Mouse (Mus musculus): Measurements from ENCODE around the gene Iffo2.

Iffo2 gene

DNA sequence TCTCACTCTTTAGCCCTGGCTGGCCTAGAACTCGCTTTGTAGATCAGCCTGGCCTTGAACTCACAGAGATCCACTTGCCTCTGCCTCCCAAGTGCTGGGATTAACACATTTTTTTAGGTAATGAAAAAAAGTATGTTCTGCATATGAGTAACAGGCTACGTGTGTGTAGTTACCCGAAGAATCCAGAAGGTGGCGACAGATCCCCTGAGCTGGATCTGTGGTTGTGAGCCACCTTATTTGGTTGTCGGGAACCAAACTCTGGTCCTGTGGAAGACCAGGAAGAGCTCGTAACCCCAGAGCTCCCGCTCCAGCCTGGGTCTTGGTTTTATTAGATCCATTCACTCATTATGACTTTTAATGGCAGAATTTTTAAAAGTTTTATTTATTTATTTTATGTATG, 116.6 kb downstream of the Iffo2 start:
- in situ Hi-C loops (cut with MboI; ENCODE audit: low pct_unique_long_range_greater_than_20kb in 1 of 2, low sequenced_read_pairs in 2 of 2, unreplicated experiment in 1 of 2): loop anchor here in 1 of 2 experiments (25.0 kb wide), 1 partner anchor 135 kb away; no protein-coding TSS in a partner anchor

GRCm38 (mm10) chr4:139650086-139650743, 119.9 kb downstream of the Iffo2 start:
- in situ Hi-C loops (cut with MboI; ENCODE audit: low pct_unique_long_range_greater_than_20kb in 1 of 2, low sequenced_read_pairs in 2 of 2, unreplicated experiment in 1 of 2): no loop called here

DNA sequence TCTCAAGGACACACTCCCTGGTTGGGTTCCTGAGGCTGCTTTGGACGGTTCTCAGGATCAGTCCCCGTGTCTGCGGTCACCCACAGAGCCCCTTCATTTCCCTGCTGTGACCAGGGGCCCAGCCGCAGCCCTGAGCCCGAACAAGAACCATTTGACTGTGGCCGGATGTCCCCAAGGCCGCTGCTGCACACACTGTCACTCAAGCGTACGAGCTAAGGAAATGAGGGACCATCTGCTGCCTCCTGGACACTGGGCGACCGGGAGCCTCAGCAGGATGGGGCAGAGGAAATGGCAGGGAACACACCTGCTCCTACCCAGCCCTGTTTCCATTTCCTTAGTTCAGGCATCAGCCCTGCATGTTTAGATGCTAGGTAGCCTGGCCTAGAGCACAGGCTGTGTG, 120.6 kb downstream of the Iffo2 start:
- in situ Hi-C loops (cut with MboI; ENCODE audit: low pct_unique_long_range_greater_than_20kb in 1 of 2, low sequenced_read_pairs in 2 of 2, unreplicated experiment in 1 of 2): no loop called here

- in situ Hi-C loops (cut with MboI; ENCODE audit: low pct_unique_long_range_greater_than_20kb in 1 of 2, low sequenced_read_pairs in 2 of 2, unreplicated experiment in 1 of 2): no loop called here
Measured at GRCm38 (mm10) chr4:139653238-139653637, 122.9 kb downstream of the Iffo2 start, which contains the start of gene Tas1r2. Tas1r2 (plus strand) TSS chr4:139653538.

DNA sequence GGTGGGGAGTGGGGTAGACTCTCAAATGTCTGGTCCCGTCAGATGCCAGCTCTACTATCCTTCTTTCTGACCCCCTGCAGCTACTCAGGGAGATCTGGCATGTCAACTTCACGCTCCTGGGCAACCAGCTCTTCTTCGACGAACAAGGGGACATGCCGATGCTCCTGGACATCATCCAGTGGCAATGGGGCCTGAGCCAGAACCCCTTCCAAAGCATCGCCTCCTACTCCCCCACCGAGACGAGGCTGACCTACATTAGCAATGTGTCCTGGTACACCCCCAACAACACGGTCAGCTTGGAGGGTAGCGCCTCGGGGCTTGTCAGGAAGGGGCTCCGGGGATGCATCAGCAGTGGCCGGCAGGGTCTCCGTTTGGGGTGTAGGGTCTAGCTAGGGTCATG, 131.5 kb downstream of the Iffo2 start:
- in situ Hi-C loops (cut with MboI; ENCODE audit: low pct_unique_long_range_greater_than_20kb in 1 of 2, low sequenced_read_pairs in 2 of 2, unreplicated experiment in 1 of 2): no loop called here

GRCm38 (mm10) chr4:139667632-139668031, 137.3 kb downstream of the Iffo2 start:
- in situ Hi-C loops (cut with MboI; ENCODE audit: low pct_unique_long_range_greater_than_20kb in 1 of 2, low sequenced_read_pairs in 2 of 2, unreplicated experiment in 1 of 2): no loop called here

- in situ Hi-C loops (cut with MboI; ENCODE audit: low pct_unique_long_range_greater_than_20kb in 1 of 2, low sequenced_read_pairs in 2 of 2, unreplicated experiment in 1 of 2): no loop called here
Measured at GRCm38 (mm10) chr4:139669847-139670246, 139.5 kb downstream of the Iffo2 start.
